Mouse (Mus musculus) kidney, adult 2 months (tissue): Measurements from ENCODE around the gene Uaca.

Source experiments
- CTCF ChIP-seq: fragments of 200-500 bp; conservative IDR thresholded peaks from 2 replicates; pipeline ENCODE4 v1.5.1; 2011; ENCODE audit warnings: low read depth, mild to moderate bottlenecking, control low read depth, low read length, moderate library complexity, mixed read lengths; ENCODE audit not compliant: insufficient read depth, insufficient read length
- POLR2A ChIP-seq: fragments of 200-500 bp; IDR thresholded peaks from one replicate; pipeline ENCODE4 v1.6.1; 2011; ENCODE audit warnings: low read depth, low read length, control low read depth

- TF ChIP-seq CTCF (no peak), POLR2A (no peak)
These were observed 1.7 kb downstream of the Uaca start for GRCm38 (mm10) chr9:60796076-60796475.
